Mouse (Mus musculus) kidney, adult 2 months (tissue): Measurements from ENCODE around the gene Hspb1.

ENCODE experiments used
- CTCF ChIP-seq: fragments of 200-500 bp; conservative IDR thresholded peaks from 2 replicates; pipeline ENCODE4 v1.5.1; 2011; ENCODE audit warnings: low read depth, mild to moderate bottlenecking, control low read depth, low read length, moderate library complexity, mixed read lengths; ENCODE audit not compliant: insufficient read depth, insufficient read length
- POLR2A ChIP-seq: fragments of 200-500 bp; IDR thresholded peaks from one replicate; pipeline ENCODE4 v1.6.1; 2011; ENCODE audit warnings: low read depth, low read length, control low read depth

- TF ChIP-seq CTCF (no peak), POLR2A (no peak)
These were observed 30.9 kb downstream of the Hspb1 start for GRCm38 (mm10) chr5:135918593-135918992.
